Mouse (Mus musculus): ENCODE measurements around the gene Ddah1.

Ddah1 gene

DNA sequence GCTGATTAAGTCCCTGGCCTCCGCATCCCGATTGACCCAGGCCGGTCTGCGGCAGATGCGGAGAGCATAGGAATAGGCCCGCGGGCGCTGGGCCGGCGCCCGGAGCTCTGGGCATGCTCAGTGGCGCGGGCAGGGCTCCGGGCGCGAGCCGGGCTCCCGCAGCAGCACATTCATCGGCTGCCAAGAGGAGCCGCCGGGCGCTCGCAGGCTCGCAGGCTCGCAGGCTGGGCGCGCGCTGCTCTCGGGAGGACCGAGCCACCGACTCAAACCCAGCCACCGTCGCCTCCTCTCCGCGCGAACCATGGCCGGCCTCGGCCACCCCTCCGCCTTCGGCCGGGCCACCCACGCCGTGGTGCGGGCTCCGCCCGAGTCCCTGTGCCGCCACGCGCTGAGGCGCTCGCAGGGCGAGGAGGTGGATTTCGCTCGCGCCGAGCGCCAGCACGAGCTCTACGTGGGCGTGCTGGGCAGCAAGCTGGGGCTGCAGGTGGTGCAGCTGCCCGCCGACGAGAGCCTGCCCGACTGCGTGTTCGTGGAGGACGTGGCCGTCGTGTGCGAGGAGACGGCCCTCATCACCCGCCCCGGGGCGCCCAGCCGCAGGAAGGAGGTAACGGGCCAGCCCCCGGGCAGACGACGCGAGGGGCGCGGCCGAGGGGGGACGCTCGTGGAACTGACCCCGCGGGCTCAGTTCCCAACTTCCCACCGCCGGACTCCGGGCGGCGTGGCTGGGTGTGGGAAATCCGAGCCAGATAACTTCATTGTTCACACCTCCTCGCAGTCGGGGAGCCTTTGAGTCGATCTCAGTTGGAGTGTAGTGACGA, at the start of gene Ddah1:
Gene Ddah1 (plus strand): TSS at position 115 of the 818 bp plus-strand sequence.
- CTCF ChIA-PET, result no interaction called here

DNA sequence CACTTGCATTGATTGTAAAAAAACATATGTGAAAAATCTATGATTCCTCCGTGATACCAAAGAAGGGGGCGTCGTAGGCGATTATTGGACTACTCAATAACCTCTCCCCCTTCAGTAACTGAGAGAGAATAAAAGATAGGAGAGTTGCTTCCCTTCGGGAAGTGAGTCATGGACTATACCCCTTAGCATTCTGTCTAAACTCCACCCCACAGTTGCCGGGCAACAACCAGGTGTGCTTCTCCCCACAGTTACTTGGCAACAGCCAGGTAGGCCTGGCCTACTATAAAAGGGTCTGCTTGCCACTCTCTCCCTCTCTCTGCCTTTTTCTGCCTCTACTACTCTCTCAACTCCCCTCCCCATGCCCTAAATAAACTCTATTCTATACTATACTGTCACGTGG, 42.6 kb upstream of the Ddah1 start:
- CTCF ChIA-PET, result no interaction called here

DNA sequence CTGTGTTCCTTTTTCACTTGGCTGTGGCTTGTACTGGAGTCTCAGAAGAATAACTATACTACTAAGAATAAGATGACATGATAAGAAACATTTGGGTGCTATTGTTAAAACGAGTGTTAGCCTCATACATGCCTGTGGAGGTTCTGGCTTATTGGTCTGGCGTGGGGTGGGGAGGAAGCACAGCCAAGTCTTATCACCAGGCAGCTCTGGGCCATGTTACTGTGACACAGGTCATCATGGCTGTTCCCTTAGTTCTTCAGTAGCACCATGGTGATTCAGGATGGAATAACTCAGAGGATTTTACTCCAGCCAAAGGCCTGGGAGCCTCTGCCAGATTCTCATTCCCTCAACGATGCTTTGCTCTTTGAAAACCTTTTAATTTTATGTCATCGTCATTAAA, 38.8 kb upstream of the Ddah1 start:
- CTCF ChIA-PET, result no interaction called here

DNA sequence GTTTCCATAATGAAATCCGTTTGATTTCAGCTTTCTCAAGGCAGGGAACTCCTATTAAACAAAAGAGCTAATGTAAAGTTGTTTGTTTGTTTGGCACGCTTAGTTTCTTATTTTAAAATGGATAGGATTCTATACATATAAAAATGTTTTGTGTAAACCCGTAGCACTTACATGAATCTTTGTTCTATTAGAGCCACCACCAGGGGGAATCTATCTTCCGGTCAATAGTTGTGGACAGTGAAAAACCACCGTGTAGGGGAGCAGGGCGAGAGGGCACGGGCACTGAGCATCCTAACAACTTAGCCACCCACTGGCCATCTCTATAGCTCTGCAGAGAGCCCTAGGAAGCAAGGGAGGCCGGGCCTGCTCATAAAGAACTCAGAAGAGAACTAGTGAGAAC, 33.4 kb upstream of the Ddah1 start:
- CTCF ChIA-PET, result no interaction called here

DNA sequence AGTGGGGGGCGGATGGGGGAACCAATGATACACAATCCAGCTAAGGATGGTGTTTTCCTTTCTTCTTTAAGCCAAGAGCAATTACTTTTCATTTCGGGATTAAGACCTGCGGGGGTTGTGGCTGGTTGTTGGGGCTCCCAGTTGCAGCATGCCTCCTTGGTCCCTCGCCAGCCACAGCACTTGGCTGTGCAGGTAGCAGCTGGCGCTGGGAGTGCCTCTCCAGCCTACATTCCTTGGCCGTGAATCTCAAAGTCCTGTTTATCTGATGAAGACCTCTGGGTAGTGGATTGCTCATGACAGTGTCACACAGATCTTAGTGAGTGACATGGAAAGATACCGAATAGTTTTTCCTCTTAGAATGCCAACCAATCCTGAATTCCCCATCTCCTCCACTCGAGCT, 30.1 kb upstream of the Ddah1 start:
- CTCF ChIA-PET, result no interaction called here

DNA sequence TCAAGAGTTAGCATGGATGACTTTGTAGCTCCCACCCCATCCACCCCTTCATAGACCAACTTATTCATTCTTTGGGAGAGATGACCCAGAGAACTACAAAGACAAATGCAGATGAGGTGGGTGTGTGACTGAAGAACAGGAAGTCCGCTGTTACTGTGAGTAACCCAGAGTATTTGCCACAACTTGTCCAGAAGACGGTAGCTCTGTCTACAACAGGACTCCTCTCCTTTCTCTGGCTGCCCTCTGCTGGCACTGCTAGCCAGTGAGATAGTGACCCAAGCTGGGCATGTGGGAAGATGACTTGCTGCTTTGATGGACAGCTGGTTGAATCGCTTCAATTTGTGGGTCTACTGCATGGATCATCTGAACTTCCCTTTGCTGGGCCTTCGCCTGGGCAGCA, 28.9 kb upstream of the Ddah1 start:
- CTCF ChIA-PET, result no interaction called here

DNA sequence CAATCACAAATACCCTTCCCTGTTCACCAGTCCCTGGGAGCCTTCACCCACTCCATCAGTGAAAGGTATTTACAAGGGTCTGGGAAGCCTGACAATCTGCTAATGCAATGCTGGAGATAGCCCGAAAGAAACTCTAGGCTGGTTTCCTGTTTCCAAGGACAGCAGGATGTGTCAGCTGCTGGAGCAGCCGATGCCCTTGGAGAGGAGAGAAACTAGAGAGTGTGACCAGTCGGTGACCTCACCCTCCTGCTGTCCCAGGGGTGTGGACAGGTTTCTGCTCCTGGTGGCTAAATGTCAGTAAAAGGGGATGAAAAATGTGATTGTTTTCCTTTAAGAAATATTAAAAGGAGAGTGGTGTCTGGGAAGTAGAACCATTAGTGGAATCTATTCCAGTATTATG, 28.4 kb upstream of the Ddah1 start:
- CTCF ChIA-PET, result no interaction called here

DNA sequence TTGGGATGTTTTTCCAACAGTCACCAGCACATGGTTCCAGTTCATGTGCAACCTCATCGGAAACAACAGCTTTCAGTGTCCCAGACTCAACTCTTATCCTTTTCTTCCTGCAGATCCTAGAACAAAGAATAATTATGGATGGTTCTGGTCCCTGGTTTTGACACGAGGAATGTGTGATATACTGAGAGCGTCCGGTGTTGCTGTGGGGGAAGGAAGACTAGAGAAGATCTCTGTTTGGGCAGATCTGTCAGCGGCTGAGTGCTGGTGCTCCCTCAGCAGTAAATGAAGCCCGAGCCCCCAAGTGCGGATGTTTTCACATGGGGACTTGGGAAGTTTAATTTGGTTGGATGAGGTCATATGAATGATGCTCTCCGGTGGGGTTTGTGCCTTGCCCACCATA, 23.6 kb upstream of the Ddah1 start:
- CTCF ChIA-PET, result no interaction called here

DNA sequence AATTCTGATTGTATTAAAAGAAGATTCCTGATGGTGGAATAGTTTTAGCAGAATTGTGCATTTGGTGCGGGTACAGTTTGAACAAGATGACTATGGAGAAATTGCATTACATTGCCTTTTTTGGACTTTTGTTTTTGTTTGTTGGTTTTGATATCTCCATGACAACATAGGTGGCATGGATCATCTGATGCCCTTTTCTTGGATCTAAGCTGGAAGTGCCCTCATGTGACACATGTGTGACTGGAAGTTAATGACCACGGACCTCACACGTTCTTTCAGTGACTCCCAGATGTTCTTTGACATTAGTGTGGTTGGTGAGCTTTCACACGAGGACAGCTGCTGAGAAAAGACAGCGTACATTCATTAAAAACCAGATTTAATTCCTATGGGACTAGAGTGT, 21.9 kb upstream of the Ddah1 start:
- CTCF ChIA-PET, result interaction anchor here (0.8 kb wide), 1 partner anchor 43 kb away, joined by 16 read pairs; no protein-coding TSS in a partner anchor

DNA sequence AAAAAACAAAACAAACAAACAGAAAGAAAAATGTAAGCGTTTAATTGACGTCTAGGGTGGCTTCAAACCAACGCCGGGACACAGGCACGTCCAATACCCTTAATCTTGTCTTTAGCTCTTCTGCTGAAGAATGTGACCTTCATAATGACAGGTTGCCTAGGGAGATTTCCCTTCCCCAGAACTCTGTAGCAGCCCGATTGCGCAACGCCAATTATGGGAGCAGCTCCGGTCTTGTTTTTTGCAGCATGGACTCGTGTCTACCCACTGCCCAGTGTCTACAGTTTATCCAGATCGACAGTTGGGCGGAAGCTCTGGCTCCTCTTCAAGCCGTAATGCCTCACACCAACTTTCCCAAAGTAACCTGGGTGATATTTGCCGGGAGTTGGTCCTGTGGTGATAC, 19.8 kb upstream of the Ddah1 start:
- CTCF ChIA-PET, result no interaction called here

DNA sequence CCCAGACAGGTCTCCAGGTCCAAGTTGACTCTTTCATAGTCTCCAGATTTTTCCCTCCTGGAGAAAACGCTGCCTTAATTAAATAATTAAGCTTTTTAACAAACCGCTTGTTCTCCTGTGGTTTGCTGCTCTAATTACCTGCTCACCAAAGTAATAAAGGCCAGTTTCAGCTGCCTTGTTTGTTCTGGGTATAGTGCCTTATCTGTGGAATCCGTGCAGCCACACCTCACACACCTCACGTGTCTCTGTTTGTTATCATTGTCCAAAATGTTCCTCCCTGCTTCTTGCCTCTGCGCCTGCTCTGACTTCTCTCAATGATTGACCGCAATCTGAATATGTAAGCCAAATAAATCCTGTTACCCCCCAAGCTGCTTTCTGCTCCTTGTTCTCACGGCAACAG, 18.6 kb upstream of the Ddah1 start:
- CTCF ChIA-PET, result no interaction called here

DNA sequence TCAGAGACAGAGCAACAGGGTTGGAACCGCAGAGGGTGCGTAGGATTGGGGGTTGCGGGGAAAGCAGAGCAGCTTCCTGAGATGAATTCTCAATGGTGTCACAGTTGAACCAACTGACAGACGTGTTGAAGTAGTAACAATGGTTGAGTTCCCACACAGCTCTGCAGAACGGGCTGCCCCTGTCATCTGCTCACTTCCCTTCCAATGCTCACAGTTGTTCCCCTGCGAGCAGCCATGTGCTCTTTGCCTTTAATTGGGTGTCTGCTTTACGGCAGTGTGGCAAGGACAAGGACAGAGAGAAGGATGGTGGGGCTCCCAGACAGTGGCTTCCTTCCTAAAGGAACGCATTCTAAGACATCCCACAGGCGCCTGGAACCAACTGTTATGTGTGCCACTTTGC, 15.4 kb upstream of the Ddah1 start:
- CTCF ChIA-PET, result no interaction called here

DNA sequence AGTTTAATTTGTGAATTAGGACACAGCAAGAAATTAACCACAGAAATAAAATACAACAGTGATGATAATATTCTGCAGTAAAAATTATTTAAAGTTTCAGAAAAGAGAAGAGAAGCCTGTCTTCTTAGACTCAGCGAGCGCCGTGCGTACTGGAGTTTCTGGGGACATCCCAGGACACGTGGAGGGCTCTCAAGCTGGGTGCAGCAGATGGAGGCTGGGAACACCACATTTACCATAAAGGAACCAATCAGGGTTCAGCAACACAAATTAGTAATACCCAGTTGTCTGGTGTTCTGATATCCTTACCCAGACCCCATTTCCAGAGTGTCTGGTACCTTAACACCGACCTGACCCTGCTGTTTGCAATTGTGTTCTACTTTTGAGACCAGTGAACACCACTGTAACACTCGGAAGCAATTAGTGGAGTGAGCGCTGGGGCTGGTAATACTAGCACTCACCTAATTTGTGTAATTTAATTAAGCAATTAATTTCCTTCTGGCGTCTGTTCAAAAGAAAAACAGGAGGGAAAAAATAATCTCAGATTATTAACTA, 14.9 kb upstream of the Ddah1 start:
- CTCF ChIA-PET, result no interaction called here

DNA sequence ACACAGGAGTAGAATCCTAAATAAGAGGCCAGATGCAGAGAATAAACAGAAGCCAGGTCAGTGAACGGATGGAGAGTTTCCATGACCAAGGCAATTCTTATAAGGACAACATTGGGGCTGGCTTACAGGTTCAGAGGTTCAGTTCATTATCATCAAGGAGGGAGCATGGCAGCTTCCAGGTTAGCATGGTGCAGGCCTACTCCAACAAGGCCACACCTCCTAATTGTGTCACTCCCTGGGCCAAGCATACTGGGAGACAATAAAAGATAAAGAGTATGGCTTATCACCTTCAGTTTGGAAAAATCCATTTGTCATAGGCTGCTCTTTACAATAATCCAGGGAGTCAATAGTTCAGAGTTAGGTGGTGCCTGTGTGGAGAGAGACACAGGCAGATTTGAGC, 9.8 kb upstream of the Ddah1 start:
- CTCF ChIA-PET, result no interaction called here

DNA sequence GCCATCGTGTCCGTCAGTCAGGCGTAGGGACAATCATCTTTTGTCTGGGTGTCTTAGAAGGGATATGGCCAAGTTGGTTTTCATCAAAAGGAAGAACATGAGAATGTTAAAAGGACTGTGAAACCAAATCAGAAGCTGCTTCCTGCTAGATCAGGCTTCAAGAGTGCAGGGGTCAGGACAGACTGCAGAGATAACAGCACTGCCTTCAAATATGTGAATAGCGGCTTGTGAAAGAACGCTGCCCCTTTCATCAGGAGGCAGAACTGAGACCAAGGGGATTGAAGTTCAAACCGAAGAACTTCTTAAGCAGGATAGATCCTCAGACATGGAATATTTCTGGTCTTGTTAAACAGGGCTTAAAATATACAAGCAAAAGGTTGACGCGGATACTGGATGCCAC, 2.0 kb upstream of the Ddah1 start:
- CTCF ChIA-PET, result no interaction called here

DNA sequence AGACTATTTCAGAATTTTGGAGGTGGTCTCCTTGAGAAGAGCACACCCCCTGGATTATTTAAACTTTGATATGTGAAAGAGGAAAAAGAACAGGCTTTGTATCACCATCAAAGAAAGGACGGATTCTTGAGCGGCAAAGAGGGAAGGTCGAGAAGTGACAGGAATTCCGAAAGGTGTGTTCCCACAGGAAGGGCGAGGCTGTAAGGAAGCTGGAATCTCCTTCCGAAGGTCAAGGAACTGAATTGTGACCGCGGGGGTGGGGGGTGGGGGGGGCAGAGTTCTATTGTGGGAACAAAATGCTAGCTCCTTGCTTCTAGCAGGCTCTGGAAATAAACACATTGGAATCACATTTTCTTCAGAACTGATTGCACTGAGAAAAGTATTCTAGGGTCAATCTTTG, 1.3 kb upstream of the Ddah1 start:
- CTCF ChIA-PET, result no interaction called here

DNA sequence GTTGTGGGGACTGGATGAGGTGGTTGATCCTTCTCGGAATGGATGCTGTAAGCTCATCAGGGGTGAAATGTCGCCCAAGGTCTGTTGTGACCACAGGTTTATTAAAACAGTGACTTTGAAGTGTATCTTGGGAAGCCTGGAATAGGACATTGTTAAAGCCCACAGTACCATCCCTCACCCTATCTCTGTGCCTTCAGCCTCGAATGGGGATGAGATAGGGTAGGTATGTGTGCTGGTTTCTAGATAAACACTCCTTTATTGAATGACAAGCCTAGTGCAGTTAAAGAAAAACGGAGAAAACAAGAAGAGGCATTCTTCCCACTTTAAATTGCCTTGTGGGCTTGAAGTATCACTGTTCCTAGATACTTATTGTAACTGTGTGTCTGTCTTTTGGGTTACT, 631 bp upstream of the Ddah1 start:
- CTCF ChIA-PET, result no interaction called here

DNA sequence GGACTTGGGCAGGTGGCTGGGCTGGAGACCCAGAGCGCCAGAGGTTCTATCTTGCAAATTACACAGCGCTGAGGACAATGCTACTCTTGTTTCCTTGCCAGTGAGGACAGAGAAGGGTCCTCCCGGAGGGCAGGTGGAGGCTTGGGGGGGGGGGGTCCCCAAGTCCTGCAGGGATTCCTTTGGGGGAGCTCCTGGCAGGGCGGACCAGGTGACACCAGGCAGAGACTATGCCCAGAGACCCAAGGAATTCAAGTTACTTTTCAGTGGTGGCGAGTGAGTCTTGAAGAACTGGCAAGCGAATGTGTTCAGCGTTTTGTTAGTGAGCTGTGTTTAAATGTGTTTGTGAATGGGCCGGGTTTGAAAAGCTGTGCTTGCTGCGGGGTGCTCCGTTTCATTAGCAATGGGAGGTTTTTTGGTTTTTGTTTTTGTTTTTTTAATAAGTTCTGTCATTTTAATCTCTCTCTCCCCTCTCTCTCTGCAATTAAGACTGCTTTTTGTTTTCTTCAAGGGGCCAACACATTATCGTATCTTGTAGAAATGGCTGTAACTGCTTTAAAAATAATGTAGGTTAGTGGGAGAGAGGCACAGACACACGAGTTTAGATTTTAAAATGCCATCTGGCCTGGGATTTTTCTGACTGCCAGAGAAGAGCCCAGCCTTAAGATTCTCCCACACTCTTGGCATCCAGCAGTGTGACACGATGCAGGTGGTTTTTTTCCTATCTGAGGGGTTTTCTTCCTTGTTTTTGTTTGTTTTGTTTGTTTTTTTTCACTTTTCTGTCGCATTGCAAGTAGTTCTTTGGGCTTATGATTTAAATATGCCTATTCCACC, 1.1 kb downstream of the Ddah1 start:
- CTCF ChIA-PET, result no interaction called here

DNA sequence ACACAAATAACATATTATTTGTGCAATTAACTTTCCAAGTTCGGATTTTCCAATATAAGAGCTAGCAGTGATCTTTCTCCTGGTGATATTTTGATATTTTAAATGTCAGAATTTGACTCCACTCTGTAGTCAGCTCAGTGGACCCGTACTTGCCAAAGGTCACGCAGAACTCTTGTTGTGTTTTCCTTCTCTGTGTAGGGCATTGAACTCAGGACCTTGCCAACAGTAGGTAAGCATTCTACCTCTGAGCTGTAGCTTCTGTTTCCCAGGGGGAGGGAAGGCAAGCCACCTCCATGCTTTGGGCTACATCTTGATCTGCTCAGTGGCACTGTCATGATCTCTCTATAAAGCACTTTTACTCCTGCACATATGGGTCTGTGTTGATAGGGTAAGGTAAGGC, 2.1 kb downstream of the Ddah1 start:
- CTCF ChIA-PET, result no interaction called here

DNA sequence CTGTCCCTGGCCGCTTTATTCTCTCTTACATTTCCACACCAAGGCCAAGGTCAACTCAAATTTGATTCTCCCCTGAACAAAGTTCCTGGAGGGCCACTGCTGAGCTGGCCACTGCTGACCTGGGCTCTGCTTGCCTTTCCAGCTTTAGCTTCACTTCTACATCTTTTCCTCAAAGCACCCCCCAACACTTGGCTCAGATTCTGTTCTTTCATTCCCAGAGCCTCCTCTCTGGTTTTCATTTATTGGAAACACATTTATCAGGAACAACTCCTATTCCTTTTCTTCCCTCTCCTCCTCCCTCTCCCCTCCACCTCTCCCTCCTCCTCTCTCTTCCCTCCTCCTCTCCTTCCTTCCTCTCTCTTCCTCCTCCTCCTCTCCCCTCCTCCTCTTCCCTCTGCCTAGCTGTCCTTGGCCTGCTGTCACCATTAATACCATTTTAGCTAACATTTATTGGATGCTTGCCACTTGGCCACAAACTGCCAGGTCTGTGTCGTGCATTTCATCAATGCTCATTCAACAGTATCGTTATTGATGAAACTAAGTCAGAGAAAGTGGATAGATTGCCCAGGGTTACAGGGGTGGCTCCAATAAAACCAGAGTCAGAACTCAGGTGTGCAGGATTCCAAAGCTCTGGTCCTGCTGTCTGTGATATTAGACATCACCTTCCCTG, 3.2 kb downstream of the Ddah1 start:
- CTCF ChIA-PET, result no interaction called here

DNA sequence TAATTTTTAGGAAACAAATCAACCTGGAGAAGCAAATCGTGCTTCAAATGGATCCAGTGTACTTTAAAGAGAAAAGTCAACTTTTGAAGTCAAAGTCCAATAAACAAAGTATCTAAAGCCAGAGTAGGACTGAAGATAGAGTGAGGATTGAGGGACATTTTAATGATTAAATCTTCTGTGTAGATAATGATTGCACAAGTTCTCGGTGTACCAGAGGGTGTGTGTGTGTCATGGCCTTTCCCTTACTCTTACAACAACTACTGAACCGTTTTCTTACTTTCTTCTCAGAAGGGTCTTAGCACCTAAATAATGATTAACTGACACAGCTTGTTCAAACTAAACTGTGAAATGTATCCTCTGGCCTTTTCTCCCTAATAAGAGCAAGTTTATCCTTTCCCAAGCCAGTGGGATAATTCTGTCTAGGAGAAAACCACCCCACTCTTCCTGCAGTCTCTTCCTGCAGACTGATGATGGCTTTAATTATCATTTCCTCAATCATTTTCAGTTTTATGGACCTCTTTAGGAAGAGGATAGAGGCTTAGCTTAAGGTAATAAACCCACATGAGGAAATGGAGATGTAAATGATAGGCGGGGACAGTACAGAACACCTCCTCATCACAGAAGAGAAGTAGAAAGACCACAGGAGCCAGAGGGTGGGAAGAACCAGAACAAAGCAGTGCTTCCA, 4.6 kb downstream of the Ddah1 start:
- CTCF ChIA-PET, result no interaction called here

DNA sequence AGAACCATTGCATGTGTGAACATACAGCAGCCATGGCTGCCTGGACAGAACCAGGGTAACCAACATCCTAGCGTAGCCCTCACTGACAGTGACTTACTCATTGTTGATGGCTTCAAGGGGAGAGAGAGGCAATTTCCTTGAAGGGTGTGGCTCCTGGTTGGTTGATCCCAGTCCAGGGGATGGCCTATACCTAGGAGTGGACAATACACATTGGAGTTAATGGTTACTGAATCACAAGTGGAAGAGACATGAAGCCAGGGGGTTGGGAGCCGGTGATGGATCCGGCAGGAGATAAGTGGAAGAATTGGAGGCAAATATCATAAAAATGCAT, 5.1 kb downstream of the Ddah1 start:
- CTCF ChIA-PET, result no interaction called here
